Mouse (Mus musculus) midbrain, embryonic 15.5 days (tissue): ENCODE data around the gene Gm28035. TPM values are rescaled to one million over a fixed set of nuclear protein-coding genes. Genes with fewer than 3 reads are reported as not detected.

Experiments used
- polyA plus RNA-seq: library from polyadenylated mRNA; unstranded; fragments of >200 nt; fragmentation: Nextera tagmentation; extraction: Ambion mirVana; gene quantifications from 2 replicates; pipeline ENCODE4 v1.2.1, GENCODE M21; 2015

Gm28035 gene
- polyA plus RNA-seq, 1 experiment from 2014 or later = 0.31 TPM

Other genes starting within 250 kb of the Gm28035 start
- 86.7 and 88.7 TPM in 2 replicates for gene Wdr34, start 191.7 kb upstream of the Gm28035 start, polyA plus RNA-seq
- 338 and 355 TPM in 2 replicates for gene Set, start 183.2 kb upstream of the Gm28035 start, polyA plus RNA-seq
- gene Pkn3, start 162.9 kb upstream of the Gm28035 start, polyA plus RNA-seq = 1.8 and 1.9 TPM in 2 replicates
- gene Zdhhc12, start 146.9 kb upstream of the Gm28035 start, polyA plus RNA-seq = 20.5 and 21.0 TPM in 2 replicates
- 16.5 and 17.7 TPM in 2 replicates for gene Zer1, start 116.0 kb upstream of the Gm28035 start, polyA plus RNA-seq
- 12.3 and 13.7 TPM in 2 replicates for gene Tbc1d13, start 106.8 kb upstream of the Gm28035 start, polyA plus RNA-seq
- 19.5 and 20.4 TPM in 2 replicates for gene Endog, start 69.1 kb upstream of the Gm28035 start, polyA plus RNA-seq
- gene Spout1, start 62.1 kb upstream of the Gm28035 start, polyA plus RNA-seq = 65.3 and 69.9 TPM in 2 replicates
- gene Kyat1, start 34.7 kb upstream of the Gm28035 start, polyA plus RNA-seq = 15.0 and 16.8 TPM in 2 replicates
- gene Lrrc8a, start 2.9 kb upstream of the Gm28035 start, polyA plus RNA-seq = 62.5 and 62.7 TPM in 2 replicates
- 7.0 and 7.3 TPM in 2 replicates for gene Phyhd1, start 25.6 kb downstream of the Gm28035 start, polyA plus RNA-seq
- not detected in 2 replicates for gene Gm28038, start 40.5 kb downstream of the Gm28035 start, polyA plus RNA-seq
- 40.7 TPM in 2 replicates for gene Dolk, start 45.8 kb downstream of the Gm28035 start, polyA plus RNA-seq
- gene Nup188, start 45.8 kb downstream of the Gm28035 start, polyA plus RNA-seq = 22.6 and 22.7 TPM in 2 replicates
- 214 and 219 TPM in 2 replicates for gene Sh3glb2, start 118.8 kb downstream of the Gm28035 start, polyA plus RNA-seq
- gene Miga2, start 123.7 kb downstream of the Gm28035 start, polyA plus RNA-seq = 33.9 and 34.9 TPM in 2 replicates
- 66.8 and 69.9 TPM in 2 replicates for gene Dolpp1, start 151.7 kb downstream of the Gm28035 start, polyA plus RNA-seq
- 22.5 and 23.9 TPM in 2 replicates for gene Crat, start 175.2 kb downstream of the Gm28035 start, polyA plus RNA-seq
- 152 and 155 TPM in 2 replicates for gene Ptpa, start 175.5 kb downstream of the Gm28035 start, polyA plus RNA-seq
- 2.3 and 2.8 TPM in 2 replicates for gene Ier5l, start 233.7 kb downstream of the Gm28035 start, polyA plus RNA-seq